Mouse (Mus musculus) CH12.LX (cell line): ENCODE measurements around the gene Strn. TPM values are rescaled to one million over a fixed set of nuclear protein-coding genes. Genes with fewer than 3 reads are reported as not detected.

ENCODE experiments used
- DNase-seq: peaks from one replicate; pipeline ENCODE4 v3.0.0-alpha.2; 2013; ENCODE audit errors: extremely low read depth
- H3K27ac ChIP-seq: 2 replicates; pipeline ENCODE4 v1.5.1; 2012; ENCODE audit warnings: low read depth, mild to moderate bottlenecking, control low read depth, moderate library complexity; ENCODE audit not compliant: insufficient read depth
- H3K27me3 ChIP-seq: replicated peaks from 2 replicates; pipeline ENCODE3; 2012; ENCODE audit warnings: inconsistent platforms
- H3K36me3 ChIP-seq, 2 experiments: replicated peaks in 1 of 2; 2 replicates each; pipeline versions ENCODE3 to v1.6.1; 2012; ENCODE audit warnings: inconsistent platforms in 1 of 2, low read length in 1 of 2, mild to moderate bottlenecking in 1 of 2, mixed read lengths in 1 of 2, moderate library complexity in 1 of 2; ENCODE audit not compliant: control insufficient read depth in 1 of 2, insufficient read depth in 1 of 2
- H3K4me1 ChIP-seq, 2 experiments: 2 replicates each; pipeline ENCODE4 v1.6.1; 2012; ENCODE audit warnings: inconsistent platforms in 1 of 2, moderate library complexity in 1 of 2; ENCODE audit not compliant: insufficient read depth in 2 of 2, control insufficient read depth in 1 of 2
- H3K4me2 ChIP-seq: 2 replicates; pipeline ENCODE4 v1.6.1; 2012; ENCODE audit warnings: low read depth, mild to moderate bottlenecking, control low read depth; ENCODE audit not compliant: poor library complexity, insufficient read depth, severe bottlenecking
- H3K4me3 ChIP-seq, 3 experiments: fragments of 150-350 bp in 1 of 3; sonication (generic) in 1 of 3; replicated peaks in 1 of 3; 2 replicates each; pipeline versions ENCODE3 to v1.5.1; 2011 to 2012; ENCODE audit warnings: low read depth in 2 of 3, low read length in 2 of 3, mild to moderate bottlenecking in 2 of 3, moderate library complexity in 2 of 3, control low read depth in 1 of 3, improper control_type of control experiment in 1 of 3, inconsistent platforms in 1 of 3, mixed read lengths in 1 of 3; ENCODE audit not compliant: poor library complexity in 1 of 3
- H3K79me2 ChIP-seq: replicated peaks from 2 replicates; pipeline ENCODE4 v1.6.1; 2012; ENCODE audit warnings: mild to moderate bottlenecking, moderate library complexity; ENCODE audit not compliant: control insufficient read depth, poor library complexity, insufficient read depth, severe bottlenecking; ENCODE audit errors: extremely low read depth
- H3K9ac ChIP-seq: 2 replicates; pipeline ENCODE4 v1.6.1; 2012; ENCODE audit warnings: low read depth, mild to moderate bottlenecking, control low read depth, moderate library complexity; ENCODE audit not compliant: insufficient read depth
- H3K9me3 ChIP-seq: replicated peaks from 2 replicates; pipeline ENCODE3; 2012; ENCODE audit warnings: low read length, inconsistent platforms, mixed read lengths
- BHLHE40 ChIP-seq: IDR thresholded peaks from 2 replicates; pipeline ENCODE4 v1.6.1; 2011; ENCODE audit warnings: mild to moderate bottlenecking, low read depth, low read length, improper control_type of control experiment
- CHD2 ChIP-seq: IDR thresholded peaks from 2 replicates; pipeline ENCODE4 v1.6.1; 2011; ENCODE audit warnings: low read length, improper control_type of control experiment
- CTCF ChIP-seq, 2 experiments: IDR thresholded peaks in 1 of 2; conservative IDR thresholded peaks in 1 of 2; 2 replicates each; pipeline ENCODE4 v1.5.1; 2011 to 2012; ENCODE audit warnings: low read depth in 2 of 2, low read length in 2 of 2, improper control_type of control experiment in 1 of 2, inconsistent platforms in 1 of 2, mild to moderate bottlenecking in 1 of 2, moderate library complexity in 1 of 2
- E2F4 ChIP-seq: IDR thresholded peaks from 2 replicates; pipeline ENCODE4 v1.6.1; 2011; ENCODE audit warnings: low read depth, low read length, improper control_type of control experiment; ENCODE audit not compliant: insufficient replicate concordance
- ELF1 ChIP-seq: IDR thresholded peaks from 2 replicates; pipeline ENCODE4 v1.6.1; 2014; ENCODE audit warnings: low read depth, mild to moderate bottlenecking, inconsistent platforms, low read length, improper control_type of control experiment
- JUN ChIP-seq: IDR thresholded peaks from 2 replicates; pipeline ENCODE4 v1.6.1; 2011; ENCODE audit warnings: low read depth, mild to moderate bottlenecking, low read length, improper control_type of control experiment, moderate library complexity; ENCODE audit not compliant: insufficient read depth
- JUND ChIP-seq: conservative IDR thresholded peaks from 2 replicates; pipeline ENCODE4 v1.6.1; 2011; ENCODE audit warnings: low read depth, low read length, improper control_type of control experiment
- MAX ChIP-seq: IDR thresholded peaks from 2 replicates; pipeline ENCODE4 v1.6.1; 2011; ENCODE audit warnings: low read length, improper control_type of control experiment
- MAZ ChIP-seq: IDR thresholded peaks from 2 replicates; pipeline ENCODE4 v1.6.1; 2012; ENCODE audit warnings: low read depth, mild to moderate bottlenecking, inconsistent platforms, low read length, improper control_type of control experiment, moderate library complexity
- MEF2A ChIP-seq: IDR thresholded peaks from 2 replicates; pipeline ENCODE4 v1.6.1; 2014; ENCODE audit warnings: low read depth, mild to moderate bottlenecking, inconsistent platforms, low read length, improper control_type of control experiment, borderline replicate concordance
- MXI1 ChIP-seq: IDR thresholded peaks from 2 replicates; pipeline ENCODE4 v1.6.1; 2011; ENCODE audit warnings: mild to moderate bottlenecking, low read depth, low read length, improper control_type of control experiment
- NELFE ChIP-seq: IDR thresholded peaks from 2 replicates; pipeline ENCODE4 v1.6.1; 2011; ENCODE audit warnings: low read depth, low read length, improper control_type of control experiment
- PAX5 ChIP-seq: IDR thresholded peaks from 2 replicates; pipeline ENCODE4 v1.6.1; 2012; ENCODE audit warnings: low read length, inconsistent platforms, mixed read lengths
- POLR2A ChIP-seq: IDR thresholded peaks from 2 replicates; pipeline ENCODE4 v1.6.1; 2011; ENCODE audit warnings: low read depth, mild to moderate bottlenecking, improper control_type of control experiment, low read length
- POLR2AphosphoS2 ChIP-seq: IDR thresholded peaks from 2 replicates; pipeline ENCODE4 v1.6.1; 2011; ENCODE audit warnings: low read depth, low read length, improper control_type of control experiment
- RAD21 ChIP-seq: IDR thresholded peaks from 2 replicates; pipeline ENCODE4 v1.6.1; 2011; ENCODE audit warnings: low read depth, mild to moderate bottlenecking, low read length, improper control_type of control experiment, moderate library complexity
- RCOR1 ChIP-seq: conservative IDR thresholded peaks from 2 replicates; pipeline ENCODE4 v1.6.1; 2012; ENCODE audit warnings: low read depth, mild to moderate bottlenecking, inconsistent platforms, low read length, improper control_type of control experiment
- SIN3A ChIP-seq: IDR thresholded peaks from 2 replicates; pipeline ENCODE4 v1.6.1; 2012; ENCODE audit warnings: low read length, improper control_type of control experiment, inconsistent platforms
- SMC3 ChIP-seq: IDR thresholded peaks from 2 replicates; pipeline ENCODE4 v1.6.1; 2011; ENCODE audit warnings: low read depth, low read length, improper control_type of control experiment
- TCF12 ChIP-seq: IDR thresholded peaks from 2 replicates; pipeline ENCODE4 v1.6.1; 2014; ENCODE audit warnings: low read depth, mild to moderate bottlenecking, inconsistent platforms, low read length, improper control_type of control experiment
- UBTF ChIP-seq: IDR thresholded peaks from 2 replicates; pipeline ENCODE4 v1.6.1; 2012; ENCODE audit warnings: low read depth, mild to moderate bottlenecking, inconsistent platforms, low read length, improper control_type of control experiment, moderate library complexity
- USF1 ChIP-seq: IDR thresholded peaks from 2 replicates; pipeline ENCODE4 v1.6.1; 2014; ENCODE audit warnings: low read depth, mild to moderate bottlenecking, inconsistent platforms, low read length, improper control_type of control experiment
- ZC3H11A ChIP-seq: IDR thresholded peaks from 2 replicates; pipeline ENCODE4 v1.6.1; 2012; ENCODE audit warnings: low read depth, mild to moderate bottlenecking, inconsistent platforms, low read length, improper control_type of control experiment
- ZKSCAN1 ChIP-seq: IDR thresholded peaks from 2 replicates; pipeline ENCODE4 v1.6.1; 2012; ENCODE audit warnings: low read depth, inconsistent platforms, low read length, improper control_type of control experiment, borderline replicate concordance
- ZNF384 ChIP-seq: IDR thresholded peaks from 2 replicates; pipeline ENCODE4 v1.6.1; 2012; ENCODE audit warnings: low read depth, low read length, improper control_type of control experiment, inconsistent platforms
- dilution Hi-C: fragments of 300-500 bp; cut with MboI; formaldehyde crosslinking; loops from 2 replicates; pipeline ENCODE4 v1.14.3; 2020; ENCODE audit warnings: low sequenced_read_pairs; ENCODE audit not compliant: extremely low pct_unique_long_range_greater_than_20kb, extremely low pct_ligation_motif_present
- in situ Hi-C: fragments of 300-500 bp; cut with MboI; formaldehyde crosslinking; loops from 3 replicates; pipeline ENCODE4 v1.14.3; 2019; ENCODE audit warnings: low sequenced_read_pairs, low pct_ligation_motif_present, low pct_unique_long_range_greater_than_20kb, mixed read lengths
- polyA plus RNA-seq: library from polyadenylated mRNA; unstranded; fragments of >175 nt; gene quantifications from 2 replicates; pipeline ENCODE4 v1.2.1, GENCODE M21; 2012; ENCODE audit warnings: low read depth; ENCODE audit not compliant: insufficient read length
- total RNA-seq, 2 experiments: library from RNA; depleted of rRNA; stranded (reverse); fragments of 300-350 nt in 1 of 2; fragments of >200 nt in 1 of 2; gene quantifications; 2 replicates each; pipeline ENCODE4 v1.2.3; 2012 to 2014

Strn gene
- total and polyA plus RNA-seq, 3 experiments, result 9.9 to 14.3 (median 12.3) TPM

DNA sequence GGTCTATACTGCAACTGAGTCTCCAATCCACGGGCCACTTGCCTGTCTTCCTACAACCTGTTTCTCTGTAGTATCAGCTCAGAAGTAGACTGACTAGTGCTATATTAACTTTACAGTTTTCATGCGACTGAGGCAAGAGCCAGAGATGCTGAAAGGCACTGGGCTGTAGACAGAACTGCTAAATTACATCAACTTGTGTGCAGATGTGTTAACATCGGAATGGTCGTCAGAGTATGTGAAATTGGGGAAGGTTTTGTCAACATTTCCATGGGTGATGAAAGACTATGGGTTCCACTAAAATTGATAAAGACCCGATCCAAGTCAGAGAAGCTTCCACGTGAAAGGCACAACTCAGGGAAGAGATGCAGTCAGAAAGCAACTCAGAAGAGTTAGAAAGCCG, 34.0 kb downstream of the Strn start:
- in situ Hi-C loops, result no loop called here
- H3K9ac ChIP-seq, result no peak overlapping the region
- H3K9me3 ChIP-seq, result peaks cover 3% of the 10 kb centered on the region
- H3K4me2 ChIP-seq, result no peak overlapping the region
- DNase-seq, result no peak
- dilution Hi-C loops, result no loop called here
- 0 out of 2 replicates have a peak, but pooled peaks cover 3% of the 10 kb centered on the region for H3K79me2 ChIP-seq
- H3K4me3 ChIP-seq, result no peak overlapping the region
- H3K27ac ChIP-seq, result no peak overlapping the region; the same call in 1 of the 2 replicates
- H3K4me1 ChIP-seq, result peaks cover 0 to 3% of the 10 kb centered on the region in 2 experiments; a peak in 1 of 4 replicates
- no peaks in the 10 kb centered on the region for H3K27me3 ChIP-seq
- TF ChIP-seq UBTF (no peak), ZC3H11A (no peak), MXI1 (no peak), CTCF (conservative IDR thresholded peaks at IDR 0.05 in 1 of 2, IDR thresholded peaks at IDR 0.05 in 1 of 2; ENCODE audit: low read depth in 2 of 2, low read length in 2 of 2) (no peak), ZKSCAN1 (no peak), SIN3A (no peak), RCOR1 (no peak), POLR2A (no peak), SMC3 (no peak), JUND (no peak), CHD2 (no peak), MAX (no peak), POLR2AphosphoS2 (no peak), NELFE (no peak), BHLHE40 (no peak), MEF2A (no peak)
- H3K36me3 ChIP-seq, result peaks cover 4 to 35% of the 10 kb centered on the region in 2 experiments

DNA sequence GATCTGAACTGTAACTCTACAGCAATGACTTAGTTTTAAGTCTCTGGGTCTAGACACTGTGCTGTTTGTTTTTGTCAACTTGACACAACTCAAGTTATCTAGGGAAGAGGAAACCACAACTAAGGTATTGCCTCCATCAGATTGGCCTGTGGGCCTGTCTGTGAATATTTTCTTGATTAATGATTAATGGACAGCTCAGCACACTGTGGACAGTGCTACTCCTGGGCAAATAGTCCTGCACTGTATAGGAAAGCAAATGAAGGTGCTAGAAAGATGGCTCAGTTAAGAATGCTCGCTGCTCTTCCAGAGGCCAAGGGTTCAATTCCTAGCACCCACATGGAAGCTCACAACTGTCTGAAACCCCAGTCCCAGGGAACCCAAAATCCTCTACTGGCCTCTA, 38.0 kb downstream of the Strn start:
- H3K27me3 ChIP-seq, result no peaks in the 10 kb centered on the region
- no peak overlapping the region for H3K4me3 ChIP-seq
- peaks cover 4 to 30% of the 10 kb centered on the region in 2 experiments for H3K36me3 ChIP-seq

More for the DNA sequence above, 38.0 kb downstream of the Strn start:
- no peak for TF ChIP-seq RAD21
- no peak for TF ChIP-seq JUND
- no peak for TF ChIP-seq MAZ
- TF ChIP-seq MAX, result no peak
- TF ChIP-seq ELF1, result no peak
- no peak for TF ChIP-seq CTCF (conservative IDR thresholded peaks at IDR 0.05 in 1 of 2, IDR thresholded peaks at IDR 0.05 in 1 of 2; ENCODE audit: low read depth in 2 of 2, low read length in 2 of 2)
- no peak for TF ChIP-seq USF1
- TF ChIP-seq TCF12, result no peak
- no peak for TF ChIP-seq E2F4
- no peak for TF ChIP-seq PAX5
- TF ChIP-seq ZNF384, result no peak
- TF ChIP-seq JUN, result no peak
- Histone ChIP-seq H3K79me2 (0 out of 2 replicates have a peak, but pooled peaks cover 1% of the 10 kb centered on the region), H3K27ac (no peak overlapping the region), H3K9me3 (no peaks in the 10 kb centered on the region), H3K9ac (no peak overlapping the region), H3K4me1 (no peaks in the 10 kb centered on the region), H3K4me2 (no peak overlapping the region)
- no peak for DNase-seq
- dilution Hi-C loops, result no loop called here
- in situ Hi-C loops, result no loop called here
